Mouse (Mus musculus) stomach, postnatal 0 days (tissue): ENCODE data around the gene Taok3. TPM values are rescaled to one million over a fixed set of nuclear protein-coding genes. Genes with fewer than 3 reads are reported as not detected.

Experiments used
- ATAC-seq: fragments of 200-750 bp; cut with Nextera tagmentation; 2 replicates; pipeline ENCODE4 v1.8.0; 2017; ENCODE audit not compliant: low FRiP score, low TSS enrichment
- DNase-seq: peaks from one replicate; pipeline ENCODE4 v3.0.0-alpha.2; 2016; ENCODE audit warnings: low spot score
- H3K27ac ChIP-seq: fragments of 300-500 bp; sonication (generic); replicated peaks from 2 replicates; pipeline ENCODE4 v1.5.1; 2014; ENCODE audit warnings: mild to moderate bottlenecking, control low read depth
- H3K27me3 ChIP-seq: fragments of 300-500 bp; sonication (generic); 2 replicates; pipeline ENCODE4 v1.6.1; 2014; ENCODE audit warnings: low read length; ENCODE audit not compliant: control insufficient read depth, insufficient read depth
- H3K36me3 ChIP-seq: fragments of 300-500 bp; sonication (generic); 2 replicates; pipeline ENCODE4 v1.6.1; 2014; ENCODE audit warnings: low read length, mixed read lengths; ENCODE audit not compliant: control insufficient read depth, insufficient read depth
- H3K4me1 ChIP-seq: fragments of 300-500 bp; sonication (generic); replicated peaks from 2 replicates; pipeline ENCODE4 v1.6.1; 2014; ENCODE audit warnings: antibody characterized with exemption; ENCODE audit not compliant: control insufficient read depth, insufficient read depth
- H3K4me2 ChIP-seq: fragments of 300-500 bp; sonication (generic); replicated peaks from 2 replicates; pipeline ENCODE4 v1.6.1; 2014; ENCODE audit warnings: low read depth, mild to moderate bottlenecking, control low read depth, moderate library complexity
- H3K4me3 ChIP-seq: fragments of 300-500 bp; sonication (generic); 2 replicates; pipeline ENCODE4 v1.5.1; 2014; ENCODE audit warnings: low read depth, low read length, control low read depth
- H3K9ac ChIP-seq: fragments of 300-500 bp; sonication (generic); 2 replicates; pipeline ENCODE4 v1.6.1; 2014; ENCODE audit warnings: mild to moderate bottlenecking, low read length, control low read depth, mixed read lengths
- H3K9me3 ChIP-seq: fragments of 300-500 bp; sonication (generic); 2 replicates; pipeline ENCODE4 v1.6.1; 2016; ENCODE audit warnings: low read length; ENCODE audit not compliant: control insufficient read depth
- CTCF ChIP-seq: IDR thresholded peaks from 2 replicates; pipeline ENCODE4 v1.5.1; 2016; ENCODE audit warnings: antibody characterized with exemption, low read depth, mild to moderate bottlenecking, moderate library complexity
- EP300 ChIP-seq: optimal IDR thresholded peaks from 2 replicates; pipeline ENCODE3; 2016; ENCODE audit warnings: antibody characterized with exemption
- WGBS: fragments of 180-500 bp; shearing (Covaris S2); extraction: QIAGEN DNeasy Blood & Tissue Kit; methylation state at CpG from one replicate; pipeline ENCODE4 v1.1.7; 2014; 5-methylcytosine and 5-hydroxymethylcytosine counted together
- polyA plus RNA-seq: library from polyadenylated mRNA; unstranded; fragments of >200 nt; fragmentation: Nextera tagmentation; extraction: Ambion mirVana; gene quantifications from 2 replicates; pipeline ENCODE4 v1.2.1, GENCODE M21; 2015

Gene Taok3
- polyA plus RNA-seq, 1 experiment from 2014 or later = 24.2 TPM

- no peak for TF ChIP-seq EP300
- DNase-seq = no peak
- no peaks in the 10 kb centered on the region for H3K9me3 ChIP-seq
- H3K9ac ChIP-seq = no peak overlapping the region
- no peak overlapping the region for H3K4me3 ChIP-seq
- no peak overlapping the region for H3K27ac ChIP-seq
- peaks cover 5% of the 10 kb centered on the region; the same call in 1 of the 2 replicates for H3K36me3 ChIP-seq
- 71% methylated on average over 7 of the region's 7 CpGs for WGBS
- ATAC-seq = no peak
- H3K27me3 ChIP-seq = no peaks in the 10 kb centered on the region
- no peaks in the 10 kb centered on the region for H3K4me1 ChIP-seq
- H3K4me2 ChIP-seq = no peak overlapping the region
These were observed 73.8 kb downstream of the Taok3 start for GRCm38 (mm10) chr5:117193748-117194147.

GRCm38 (mm10) chr5:117194672-117195071, 74.7 kb downstream of the Taok3 start:
- H3K4me2 ChIP-seq = no peak overlapping the region
- no peak for DNase-seq
- H3K27me3 ChIP-seq = no peaks in the 10 kb centered on the region
- peaks cover 5% of the 10 kb centered on the region; the same call in 1 of the 2 replicates for H3K36me3 ChIP-seq
- TF ChIP-seq CTCF (no peak), EP300 (no peak)
- no peak overlapping the region for H3K4me3 ChIP-seq
- no peaks in the 10 kb centered on the region for H3K4me1 ChIP-seq
- no peak overlapping the region for H3K9ac ChIP-seq
- no peak for ATAC-seq
- H3K27ac ChIP-seq = no peak overlapping the region
- no peaks in the 10 kb centered on the region for H3K9me3 ChIP-seq
- 91% methylated on average over 5 of the region's 5 CpGs for WGBS

- H3K9ac ChIP-seq = no peak overlapping the region
- H3K27me3 ChIP-seq = no peaks in the 10 kb centered on the region
- no peak overlapping the region for H3K4me2 ChIP-seq
- no peak for ATAC-seq
- H3K27ac ChIP-seq = no peak overlapping the region
- H3K9me3 ChIP-seq = no peaks in the 10 kb centered on the region
- no peak overlapping the region for H3K4me3 ChIP-seq
- 87% methylated on average over 7 of the region's 7 CpGs for WGBS
- TF ChIP-seq EP300 = no peak
- TF ChIP-seq CTCF = no peak
- DNase-seq = no peak
- peaks cover 5% of the 10 kb centered on the region; the same call in 1 of the 2 replicates for H3K36me3 ChIP-seq
- no peaks in the 10 kb centered on the region for H3K4me1 ChIP-seq
These were observed 76.6 kb downstream of the Taok3 start for GRCm38 (mm10) chr5:117196551-117196950.

- DNase-seq = no peak
- no peak overlapping the region for H3K4me3 ChIP-seq
- H3K36me3 ChIP-seq = peaks cover 5% of the 10 kb centered on the region
- H3K27ac ChIP-seq = no peak overlapping the region
- TF ChIP-seq EP300 = no peak
- TF ChIP-seq CTCF = 0 out of 2 replicates have a peak, but pooled peaks have one; percentile 20
- no peaks in the 10 kb centered on the region for H3K9me3 ChIP-seq
- WGBS = 81% methylated on average over 3 of the region's 3 CpGs
- H3K27me3 ChIP-seq = no peaks in the 10 kb centered on the region
- H3K9ac ChIP-seq = no peak overlapping the region
- no peak for ATAC-seq
- H3K4me1 ChIP-seq = no peaks in the 10 kb centered on the region
- H3K4me2 ChIP-seq = no peak overlapping the region
These were observed 78.5 kb downstream of the Taok3 start for GRCm38 (mm10) chr5:117198390-117198789.

- WGBS = 83% methylated on average over 16 of the region's 16 CpGs
- Histone ChIP-seq H3K9ac (no peak overlapping the region), H3K27me3 (no peaks in the 10 kb centered on the region), H3K27ac (no peak overlapping the region), H3K4me2 (no peak overlapping the region), H3K36me3 (peaks cover 14% of the 10 kb centered on the region), H3K4me3 (no peak overlapping the region), H3K9me3 (no peaks in the 10 kb centered on the region), H3K4me1 (no peaks in the 10 kb centered on the region)
- TF ChIP-seq EP300 = no peak
- TF ChIP-seq CTCF = no peak
- ATAC-seq = no peak
- DNase-seq = no peak
These were observed 87.4 kb downstream of the Taok3 start for GRCm38 (mm10) chr5:117207286-117207685.

GRCm38 (mm10) chr5:117214016-117214415, 94.1 kb downstream of the Taok3 start:
- WGBS = 58% methylated on average over 4 of the region's 4 CpGs
- no peaks in the 10 kb centered on the region for H3K9me3 ChIP-seq
- ATAC-seq = no peak
- no peaks in the 10 kb centered on the region for H3K4me1 ChIP-seq
- peaks cover 3% of the 10 kb centered on the region; the same call in 1 of the 2 replicates for H3K36me3 ChIP-seq
- H3K4me3 ChIP-seq = no peak overlapping the region
- H3K9ac ChIP-seq = no peak overlapping the region
- no peaks in the 10 kb centered on the region for H3K27me3 ChIP-seq
- no peak for DNase-seq
- no peak overlapping the region for H3K27ac ChIP-seq
- no peak for TF ChIP-seq CTCF
- TF ChIP-seq EP300 = no peak
- no peak overlapping the region for H3K4me2 ChIP-seq
